Mouse (Mus musculus) neural tube, embryonic 11.5 days (tissue): ENCODE data around the gene Smyd1. TPM values are rescaled to one million over a fixed set of nuclear protein-coding genes. Genes with fewer than 3 reads are reported as not detected.

Experiments used
- ATAC-seq: fragments of 200-750 bp; cut with Nextera tagmentation; 2 replicates; pipeline ENCODE4 v1.8.0; 2017; ENCODE audit warnings: moderate number of reproducible peaks, mild to moderate bottlenecking, moderate TSS enrichment, moderate library complexity; ENCODE audit not compliant: insufficient read depth, low FRiP score, low TSS enrichment
- DNase-seq: peaks from one replicate; pipeline ENCODE4 v3.0.0-alpha.2; 2015; ENCODE audit warnings: low spot score
- H3K27ac ChIP-seq: fragments of 300-500 bp; sonication (generic); 2 replicates; pipeline ENCODE4 v1.5.1; 2014; ENCODE audit warnings: low read depth, mild to moderate bottlenecking, low read length
- H3K27me3 ChIP-seq: fragments of 300-500 bp; sonication (generic); 2 replicates; pipeline ENCODE4 v1.6.1; 2014; ENCODE audit warnings: mild to moderate bottlenecking, low read length, mixed read lengths; ENCODE audit not compliant: control insufficient read depth, insufficient read depth
- H3K36me3 ChIP-seq: fragments of 300-500 bp; sonication (generic); 2 replicates; pipeline ENCODE4 v1.6.1; 2014; ENCODE audit warnings: mild to moderate bottlenecking, low read length, moderate library complexity, mixed read lengths; ENCODE audit not compliant: control insufficient read depth, insufficient read depth
- H3K4me1 ChIP-seq: fragments of 300-500 bp; sonication (generic); 2 replicates; pipeline ENCODE4 v1.6.1; 2014; ENCODE audit warnings: low read length, mixed read lengths; ENCODE audit not compliant: control insufficient read depth, insufficient read depth
- H3K4me2 ChIP-seq: fragments of 300-500 bp; sonication (generic); 2 replicates; pipeline ENCODE4 v1.6.1; 2014; ENCODE audit warnings: low read depth, mild to moderate bottlenecking, moderate library complexity
- H3K4me3 ChIP-seq: fragments of 300-500 bp; sonication (generic); 2 replicates; pipeline ENCODE4 v1.5.1; 2014; ENCODE audit warnings: low read depth, low read length
- H3K9ac ChIP-seq: fragments of 300-500 bp; sonication (generic); 2 replicates; pipeline ENCODE4 v1.6.1; 2014; ENCODE audit warnings: mild to moderate bottlenecking, low read length
- H3K9me3 ChIP-seq: fragments of 300-500 bp; sonication (generic); 2 replicates; pipeline ENCODE4 v1.6.1; 2016; ENCODE audit warnings: low read length; ENCODE audit not compliant: control insufficient read depth
- WGBS: fragments of 180-500 bp; shearing (Covaris S2); extraction: QIAGEN DNeasy Blood & Tissue Kit; methylation state at CpG from one replicate; pipeline ENCODE4 v1.1.7; 2014; 5-methylcytosine and 5-hydroxymethylcytosine counted together
- polyA plus RNA-seq: library from polyadenylated mRNA; unstranded; fragments of >200 nt; fragmentation: Nextera tagmentation; extraction: Ambion mirVana; gene quantifications from 2 replicates; pipeline ENCODE4 v1.2.1, GENCODE M21; 2014

The Smyd1 gene
- polyA plus RNA-seq, result 4.6 and 5.5 TPM in 2 replicates

DNA sequence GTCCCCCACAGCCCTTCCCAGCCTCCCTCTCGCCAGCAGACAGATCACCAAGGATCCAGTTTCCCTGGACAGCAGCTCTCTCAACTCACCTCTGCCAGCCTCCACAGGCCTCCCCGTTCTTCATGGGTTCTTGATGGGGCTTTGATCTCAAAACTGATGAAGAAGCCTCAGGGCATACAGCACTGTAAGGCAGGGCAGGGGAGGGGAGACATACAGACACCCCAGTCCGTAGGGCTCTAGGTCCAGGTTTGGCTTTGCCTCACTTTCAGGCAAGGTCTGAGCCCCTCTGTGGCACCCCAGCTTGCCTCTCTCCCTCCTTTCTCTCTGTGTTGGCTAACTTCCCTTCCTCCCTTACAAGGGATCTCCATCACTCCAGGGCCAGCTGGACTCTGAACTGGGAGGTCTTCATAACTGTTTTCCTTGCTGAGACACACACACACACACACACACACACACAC is at the start of gene Smyd1:
TSS of gene Smyd1 (minus strand) at position 408 of the 458 bp plus-strand sequence.
- Histone ChIP-seq H3K4me2 (no peak within 1 kb of the TSS), H3K27ac (no peak within 1 kb of the TSS), H3K36me3 (no peaks in the 10 kb centered on the region), H3K9me3 (no peaks in the 10 kb centered on the region), H3K9ac (no peak within 1 kb of the TSS), H3K27me3 (no peaks in the 10 kb centered on the region), H3K4me3 (no peak within 1 kb of the TSS), H3K4me1 (no peaks in the 10 kb centered on the region)
- WGBS, result 80% methylated on average over 3 of the region's 3 CpGs
- DNase-seq (no peak), ATAC-seq (no peak)

- H3K9ac ChIP-seq, result no peak overlapping the region
- WGBS, result 92% methylated on average over 5 of the region's 5 CpGs
- H3K9me3 ChIP-seq, result no peaks in the 10 kb centered on the region
- no peaks in the 10 kb centered on the region for H3K27me3 ChIP-seq
- H3K36me3 ChIP-seq, result no peaks in the 10 kb centered on the region
- no peaks in the 10 kb centered on the region for H3K4me1 ChIP-seq
- no peak overlapping the region for H3K4me3 ChIP-seq
- H3K4me2 ChIP-seq, result no peak overlapping the region
- H3K27ac ChIP-seq, result no peak overlapping the region
- DNase-seq (no peak), ATAC-seq (no peak)
Measured at GRCm38 (mm10) chr6:71371085-71371605, 49.1 kb upstream of the Smyd1 start.

DNA sequence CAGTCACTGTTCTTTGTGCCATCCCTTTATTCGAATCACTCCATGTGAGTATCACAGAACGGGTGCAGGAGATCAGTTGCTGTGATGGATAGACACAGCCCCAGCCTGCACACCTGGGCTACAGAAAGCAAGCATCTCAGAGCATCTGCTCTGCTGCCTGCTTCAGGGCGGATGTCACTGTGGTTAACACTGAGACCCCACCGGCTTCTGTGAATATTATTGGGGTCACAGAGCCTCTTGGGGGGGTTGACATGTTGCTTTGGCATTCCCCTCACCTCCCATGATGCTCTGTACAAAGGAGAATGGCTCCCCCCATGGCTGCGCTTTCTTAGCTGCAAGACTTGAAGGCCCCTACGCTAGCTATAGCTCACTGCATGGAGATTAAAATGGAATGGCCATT is 47.4 kb upstream of the Smyd1 start:
- no peak overlapping the region for H3K4me2 ChIP-seq
- H3K4me1 ChIP-seq, result no peaks in the 10 kb centered on the region
- no peak overlapping the region for H3K9ac ChIP-seq
- no peak for DNase-seq
- WGBS, result 89% methylated on average over 6 of the region's 6 CpGs
- no peaks in the 10 kb centered on the region for H3K9me3 ChIP-seq
- H3K27me3 ChIP-seq, result no peaks in the 10 kb centered on the region
- H3K36me3 ChIP-seq, result no peaks in the 10 kb centered on the region
- ATAC-seq, result no peak
- H3K4me3 ChIP-seq, result no peak overlapping the region
- H3K27ac ChIP-seq, result no peak overlapping the region

DNA sequence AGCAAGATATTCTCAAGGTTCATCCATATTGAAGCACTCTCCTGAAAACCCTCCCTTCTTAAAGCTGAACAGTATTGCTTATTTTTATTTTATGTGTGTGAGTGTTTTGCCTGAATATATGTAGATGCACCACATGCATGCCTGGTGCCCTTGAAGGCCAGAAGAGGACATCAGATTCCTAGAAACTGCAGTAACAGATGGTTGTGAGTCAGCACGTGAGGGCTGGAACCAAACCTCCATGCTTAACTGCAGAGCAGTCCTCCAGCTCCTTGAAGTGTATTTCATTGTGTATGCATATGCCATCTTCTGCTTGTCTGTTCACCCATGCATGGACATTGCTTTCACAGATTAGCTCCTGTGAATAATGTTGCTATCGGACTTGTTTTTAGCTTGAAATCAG is 42.0 kb upstream of the Smyd1 start:
- Histone ChIP-seq H3K4me1 (no peaks in the 10 kb centered on the region), H3K36me3 (no peaks in the 10 kb centered on the region), H3K4me3 (no peak overlapping the region), H3K27me3 (no peaks in the 10 kb centered on the region), H3K4me2 (no peak overlapping the region), H3K9ac (no peak overlapping the region), H3K9me3 (no peaks in the 10 kb centered on the region), H3K27ac (no peak overlapping the region)
- DNase-seq (no peak), ATAC-seq (no peak)
- 81% methylated on average over 2 of the region's 2 CpGs for WGBS

- Histone ChIP-seq H3K36me3 (no peaks in the 10 kb centered on the region), H3K27me3 (no peaks in the 10 kb centered on the region), H3K9me3 (no peaks in the 10 kb centered on the region), H3K9ac (no peak overlapping the region), H3K4me1 (no peaks in the 10 kb centered on the region), H3K27ac (no peak overlapping the region), H3K4me3 (no peak overlapping the region), H3K4me2 (no peak overlapping the region)
- DNase-seq, result no peak
- no peak for ATAC-seq
- 87% methylated on average over 10 of the region's 10 CpGs for WGBS
Measured at GRCm38 (mm10) chr6:71361156-71361670, 39.2 kb upstream of the Smyd1 start.

DNA sequence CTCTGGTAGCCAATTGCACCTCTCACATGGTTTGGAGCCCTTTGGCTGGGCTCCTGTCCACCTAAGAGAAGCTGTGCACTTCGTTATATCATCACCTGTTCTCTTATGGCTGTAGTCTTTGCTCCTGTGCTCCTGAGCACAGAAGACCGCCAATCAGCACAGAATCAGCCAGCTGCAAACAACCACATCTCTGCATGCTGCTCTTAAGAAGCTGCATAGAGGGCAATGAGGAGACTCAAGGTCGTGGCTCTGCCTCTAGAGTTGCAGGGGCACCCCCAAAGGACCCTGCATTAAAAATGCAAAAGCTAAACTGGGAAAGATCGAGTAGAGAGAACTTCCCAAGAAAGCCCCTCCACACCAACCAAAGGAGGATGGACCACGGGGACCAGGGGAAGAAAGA is 38.7 kb upstream of the Smyd1 start:
- Histone ChIP-seq H3K4me1 (no peaks in the 10 kb centered on the region), H3K27me3 (no peaks in the 10 kb centered on the region), H3K4me2 (no peak overlapping the region), H3K36me3 (no peaks in the 10 kb centered on the region), H3K4me3 (no peak overlapping the region), H3K9ac (no peak overlapping the region), H3K27ac (no peak overlapping the region), H3K9me3 (no peaks in the 10 kb centered on the region)
- WGBS, result 58% methylated on average over 5 of the region's 5 CpGs
- DNase-seq (no peak), ATAC-seq (no peak)

- Histone ChIP-seq H3K27me3 (no peaks in the 10 kb centered on the region), H3K9ac (no peak overlapping the region), H3K27ac (no peak overlapping the region), H3K4me1 (no peaks in the 10 kb centered on the region), H3K4me3 (no peak overlapping the region), H3K4me2 (no peak overlapping the region), H3K9me3 (no peaks in the 10 kb centered on the region), H3K36me3 (no peaks in the 10 kb centered on the region)
- DNase-seq, result no peak
- 80% methylated on average over 4 of the region's 4 CpGs for WGBS
- ATAC-seq, result no peak
Measured at GRCm38 (mm10) chr6:71360221-71360620, 38.2 kb upstream of the Smyd1 start.

- DNase-seq, result no peak
- Histone ChIP-seq H3K4me1 (no peaks in the 10 kb centered on the region), H3K9ac (no peak overlapping the region), H3K4me3 (no peak overlapping the region), H3K4me2 (no peak overlapping the region), H3K27ac (no peak overlapping the region), H3K27me3 (no peaks in the 10 kb centered on the region), H3K36me3 (no peaks in the 10 kb centered on the region), H3K9me3 (no peaks in the 10 kb centered on the region)
- 91% methylated on average over 7 of the region's 7 CpGs for WGBS
- ATAC-seq, result no peak
Measured at GRCm38 (mm10) chr6:71357493-71357892, 35.5 kb upstream of the Smyd1 start.

DNA sequence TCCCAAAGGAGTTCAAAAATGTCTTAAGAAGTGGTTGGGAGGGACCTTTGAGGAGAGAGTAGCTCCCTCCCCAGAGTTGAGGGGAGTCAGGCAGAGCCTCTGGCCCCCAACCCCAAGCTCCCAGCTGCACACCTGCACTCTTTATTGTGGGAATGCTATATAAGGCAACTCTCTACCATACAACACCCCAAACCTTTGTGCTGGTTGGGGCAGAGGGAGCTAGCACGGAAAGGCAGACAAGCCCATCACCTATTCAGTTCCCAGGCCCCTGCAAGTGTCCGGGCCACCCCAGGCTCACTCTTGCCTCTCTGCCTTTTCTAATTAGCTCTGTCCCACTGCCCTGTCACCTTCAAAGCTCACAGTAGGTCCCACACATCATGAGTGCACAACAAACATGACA is 31.7 kb upstream of the Smyd1 start:
- ATAC-seq, result no peak
- no peak for DNase-seq
- H3K36me3 ChIP-seq, result no peaks in the 10 kb centered on the region
- no peak overlapping the region for H3K4me3 ChIP-seq
- H3K27ac ChIP-seq, result no peak overlapping the region
- no peak overlapping the region for H3K9ac ChIP-seq
- H3K27me3 ChIP-seq, result no peaks in the 10 kb centered on the region
- 79% methylated on average over 2 of the region's 2 CpGs for WGBS
- H3K4me1 ChIP-seq, result no peaks in the 10 kb centered on the region
- H3K9me3 ChIP-seq, result no peaks in the 10 kb centered on the region
- H3K4me2 ChIP-seq, result no peak overlapping the region
